Mouse (Mus musculus): Measurements from ENCODE around the gene Baiap2l2.
A peak's percentile ranks its signal among the peaks of the same experiment; 100 is the strongest.

The Baiap2l2 gene

DNA sequence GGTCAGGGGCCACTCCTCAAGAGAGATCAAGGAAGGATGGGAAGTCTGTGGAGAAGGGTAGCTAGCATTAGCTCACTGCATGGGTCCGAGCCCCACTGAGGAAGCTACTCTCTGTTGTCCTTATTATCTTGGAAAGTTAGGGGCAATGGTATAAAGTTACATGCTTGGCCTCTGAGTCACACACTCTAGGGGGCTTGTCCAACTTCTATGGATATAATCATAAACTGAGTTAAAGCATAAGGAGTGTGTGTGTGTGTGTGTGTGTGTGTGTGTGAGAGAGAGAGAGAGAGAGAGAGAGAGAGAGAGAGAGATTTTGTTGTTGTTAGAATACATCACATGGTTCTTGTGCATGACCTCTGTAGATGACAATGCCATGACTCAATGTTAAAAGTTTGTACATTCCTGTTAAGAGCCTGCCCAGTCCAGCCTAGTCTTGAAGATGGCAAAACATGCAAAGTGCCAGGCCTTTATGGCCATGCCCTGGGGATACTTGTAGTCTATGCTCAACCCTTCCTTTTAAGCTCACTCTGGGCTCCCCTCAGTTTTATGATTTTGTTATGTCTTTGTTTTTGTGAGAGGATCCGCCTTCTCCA is 14.3 kb upstream of the Baiap2l2 start:
- no peak for DNase-seq (ENCODE audit: low read depth, low spot score)

DNA sequence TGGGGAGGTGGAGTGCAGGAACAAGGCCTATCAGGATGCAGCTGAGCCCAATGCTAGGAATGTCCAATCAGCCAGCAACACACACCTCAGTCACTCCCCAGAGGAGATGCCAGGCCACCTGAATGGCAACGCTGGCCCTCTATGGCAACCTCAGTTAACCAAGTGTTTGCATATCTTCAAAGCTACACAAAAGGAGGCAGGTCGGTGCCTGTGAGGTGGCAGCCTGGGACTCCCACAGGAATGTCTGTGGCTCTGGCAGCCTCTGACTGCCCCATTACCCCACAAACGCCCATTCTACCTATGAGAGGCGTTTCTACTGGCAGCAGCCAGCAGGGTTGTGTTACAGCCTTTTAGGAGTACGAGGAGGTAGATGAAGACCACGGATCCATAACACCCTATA is 13.2 kb upstream of the Baiap2l2 start:
- no peak for DNase-seq (ENCODE audit: low read depth, low spot score)

DNA sequence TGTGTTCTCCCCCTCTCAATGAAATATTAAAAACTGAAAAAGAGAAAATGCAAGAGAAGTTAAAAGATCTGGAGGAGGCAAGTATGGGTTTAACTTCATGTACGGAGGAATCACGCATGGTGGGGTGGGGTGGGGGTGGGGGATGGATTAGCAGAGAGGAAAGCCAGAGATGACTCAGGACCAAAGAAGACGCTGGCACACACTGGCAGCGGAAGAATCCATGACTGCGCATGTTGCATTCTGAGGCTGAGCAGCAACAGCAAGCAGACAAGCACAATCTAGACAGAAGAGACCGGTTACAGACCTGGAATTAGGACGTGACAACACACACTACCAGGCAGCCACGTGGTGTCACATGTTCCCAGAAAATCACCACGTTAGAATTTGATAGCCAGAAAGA is 7.4 kb upstream of the Baiap2l2 start:
- DNase-seq (ENCODE audit: low read depth, low spot score): no peak

DNA sequence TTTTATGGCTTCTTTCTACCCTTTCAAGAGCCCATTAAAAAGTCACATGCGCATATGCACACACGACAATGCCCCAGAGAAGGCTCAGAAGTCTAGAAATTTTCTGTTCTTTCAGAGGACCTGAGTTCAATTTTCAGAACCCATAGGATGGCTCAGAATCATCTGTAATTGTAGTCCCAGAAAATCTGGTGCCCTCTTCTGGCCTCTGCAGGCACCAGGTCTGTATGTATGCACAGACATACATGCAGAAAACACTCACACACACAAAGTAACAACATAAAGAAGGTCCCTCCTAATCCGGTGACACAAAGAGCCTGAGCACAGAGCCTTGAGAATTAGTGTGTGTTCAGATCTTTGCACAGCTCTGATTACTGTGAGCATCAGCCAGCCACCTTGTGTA is 5.0 kb upstream of the Baiap2l2 start:
- DNase-seq (ENCODE audit: low read depth, low spot score): no peak

DNA sequence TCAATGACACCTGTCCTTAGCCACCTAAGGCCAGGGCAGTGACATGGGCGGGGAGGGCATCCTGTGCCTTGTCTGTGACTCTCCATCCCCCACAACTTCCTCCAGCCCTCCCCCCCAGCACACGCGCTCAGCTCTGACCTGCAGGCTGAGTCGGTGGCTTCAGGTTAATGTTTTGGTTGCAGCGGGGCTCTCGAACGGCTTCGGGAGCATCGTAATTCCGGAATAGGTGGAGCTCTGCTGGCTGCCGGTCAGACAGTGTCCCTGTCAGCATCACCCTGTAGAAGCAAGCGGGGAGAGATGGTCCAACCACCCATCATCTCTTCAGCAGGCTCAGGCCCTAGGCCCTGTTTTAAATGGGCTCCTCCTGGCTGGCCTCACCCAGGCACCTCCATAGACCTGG is 4.1 kb upstream of the Baiap2l2 start:
- DNase-seq (ENCODE audit: low read depth, low spot score): no peak

DNA sequence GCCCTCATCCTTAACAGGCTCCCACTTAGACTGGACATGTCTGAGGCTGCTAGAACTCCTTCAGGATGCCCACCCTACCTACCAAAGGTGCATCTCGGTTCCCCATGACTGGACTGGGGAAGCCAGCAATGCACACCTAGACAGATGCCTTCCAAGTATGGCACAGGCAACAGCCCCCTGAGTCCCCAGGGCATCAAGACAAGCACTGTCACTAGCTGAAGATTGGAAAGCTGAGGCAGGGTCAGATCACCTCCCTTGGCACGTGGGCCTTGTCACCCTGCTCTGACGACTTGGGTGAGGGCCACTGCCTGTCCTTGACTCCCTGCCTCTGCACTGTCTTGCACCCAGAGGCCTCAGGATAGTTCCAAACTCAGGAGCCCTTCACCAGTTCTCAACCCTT is 3.0 kb upstream of the Baiap2l2 start:
- DNase-seq (ENCODE audit: low read depth, low spot score): no peak

DNA sequence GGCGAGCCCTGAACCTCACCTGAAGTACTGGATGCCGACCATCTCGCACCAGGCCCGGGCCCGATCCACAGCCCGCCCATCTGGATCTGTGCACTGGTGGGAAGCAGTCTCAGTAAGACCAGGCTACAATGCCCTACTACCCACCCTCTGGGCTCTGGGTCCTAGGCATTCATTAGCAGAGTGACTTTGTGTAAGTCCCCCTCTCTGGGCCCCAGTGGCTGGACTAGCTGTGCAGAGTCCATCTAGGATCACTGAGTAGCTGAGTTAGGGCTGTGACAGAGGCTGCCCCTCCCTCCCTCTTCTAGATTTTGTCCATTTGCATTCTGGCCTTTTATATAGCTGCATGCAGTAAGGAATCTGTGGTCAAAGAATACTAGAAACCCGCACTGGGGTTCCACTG is 1.8 kb upstream of the Baiap2l2 start:
- no peak for DNase-seq (ENCODE audit: low read depth, low spot score)

DNA sequence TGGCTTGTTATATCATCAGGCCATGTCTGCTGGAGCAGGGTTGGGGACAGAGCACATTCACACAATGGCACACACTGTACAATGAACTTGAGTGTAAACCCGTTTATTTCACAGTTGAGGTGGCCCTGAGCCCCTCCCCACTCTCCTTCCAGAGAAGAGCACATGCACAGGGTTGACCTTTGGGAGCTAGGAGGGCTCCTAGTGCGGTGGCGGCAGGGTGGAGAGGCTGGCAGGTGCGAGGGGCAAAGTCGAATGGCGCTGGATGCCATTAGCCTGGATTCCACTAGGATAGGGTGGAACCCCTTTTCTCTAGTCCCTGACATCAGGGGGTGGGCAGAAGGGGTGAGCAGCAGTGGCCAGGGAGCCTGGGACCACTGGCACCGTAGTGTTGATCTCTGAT is 804 bp upstream of the Baiap2l2 start:
- no peak for DNase-seq (ENCODE audit: low read depth, low spot score)

DNA sequence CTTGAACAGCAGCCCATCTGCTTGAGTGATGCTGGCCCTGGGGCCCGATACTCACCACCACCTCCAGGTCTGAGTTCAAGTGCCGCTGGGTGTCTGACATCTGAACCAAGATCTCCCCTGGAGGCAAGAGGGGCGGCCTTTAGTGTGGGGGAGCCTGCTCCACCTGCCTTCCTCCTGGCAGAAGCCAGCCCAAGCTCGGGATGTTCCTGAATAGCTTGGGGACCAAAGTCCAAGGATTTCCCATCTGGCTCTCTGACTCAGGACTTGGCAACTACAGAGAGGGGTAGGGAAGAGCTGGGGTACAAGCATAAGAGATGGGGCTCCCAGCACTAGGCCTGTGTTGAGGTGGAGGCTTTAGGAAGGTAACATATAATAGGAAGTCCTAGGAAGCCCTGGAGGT is 2.0 kb downstream of the Baiap2l2 start:
- DNase-seq (ENCODE audit: low read depth, low spot score): no peak

DNA sequence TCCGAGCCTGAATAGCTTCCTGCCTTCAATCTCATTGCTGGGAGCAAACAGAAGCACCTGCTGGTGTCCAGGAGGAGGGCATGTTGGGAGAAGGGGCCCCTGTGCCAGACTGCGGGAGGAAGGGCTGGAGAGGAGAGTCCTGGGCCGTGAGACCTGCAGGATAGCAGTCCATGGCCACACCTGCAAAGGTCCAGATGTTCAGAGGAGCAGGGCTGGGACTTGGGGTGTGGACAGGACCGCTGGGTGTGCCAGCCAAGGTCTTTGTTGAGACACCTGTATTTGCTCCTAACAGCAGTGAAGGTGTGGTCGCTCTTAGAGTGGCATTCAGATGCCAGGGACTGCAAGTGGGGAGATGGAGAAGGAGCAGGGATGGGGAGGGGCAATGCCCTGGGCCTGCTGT is 2.9 kb downstream of the Baiap2l2 start:
- no peak for DNase-seq (ENCODE audit: low read depth, low spot score)

DNA sequence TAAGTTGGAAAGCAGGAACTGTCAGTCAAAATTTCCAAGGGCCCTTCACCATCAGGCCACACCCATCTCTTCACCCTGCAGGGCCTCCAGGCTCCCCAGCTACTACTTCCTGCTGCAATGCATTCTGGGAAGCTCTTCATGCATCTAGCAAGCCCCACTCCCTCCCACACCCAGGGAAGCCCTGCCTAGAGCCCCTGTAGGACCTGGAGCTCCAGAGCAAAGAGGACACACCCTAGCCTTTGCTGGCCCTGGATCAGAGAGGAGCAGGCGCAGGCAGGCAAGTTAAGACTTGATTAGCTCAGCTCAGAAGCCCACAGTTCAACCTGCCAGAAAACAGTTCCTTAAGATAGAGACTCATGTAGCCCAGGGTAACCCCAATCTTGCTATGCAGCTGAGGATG is 3.9 kb downstream of the Baiap2l2 start:
- DNase-seq (ENCODE audit: low read depth, low spot score): no peak

DNA sequence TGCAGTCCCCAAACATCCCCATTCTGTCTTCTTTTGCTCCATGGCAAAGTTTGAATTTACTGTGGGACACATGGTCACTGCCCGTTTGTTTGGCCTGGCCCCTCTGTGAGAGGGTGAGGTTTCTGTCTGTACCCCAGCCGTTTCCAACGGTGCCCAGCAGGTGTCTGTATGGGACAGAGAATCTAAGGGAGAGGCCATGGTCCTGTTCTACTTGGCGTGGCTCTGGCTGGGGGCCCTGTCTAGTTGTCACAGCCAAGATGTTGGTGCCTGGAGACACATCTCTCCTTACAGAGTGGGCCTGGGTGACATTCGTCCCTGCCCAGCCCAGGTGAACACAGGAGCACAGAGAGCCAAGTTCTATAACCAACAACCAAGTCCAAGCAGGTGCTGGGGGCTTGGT is 4.5 kb downstream of the Baiap2l2 start:
- no peak for DNase-seq (ENCODE audit: low read depth, low spot score)

DNA sequence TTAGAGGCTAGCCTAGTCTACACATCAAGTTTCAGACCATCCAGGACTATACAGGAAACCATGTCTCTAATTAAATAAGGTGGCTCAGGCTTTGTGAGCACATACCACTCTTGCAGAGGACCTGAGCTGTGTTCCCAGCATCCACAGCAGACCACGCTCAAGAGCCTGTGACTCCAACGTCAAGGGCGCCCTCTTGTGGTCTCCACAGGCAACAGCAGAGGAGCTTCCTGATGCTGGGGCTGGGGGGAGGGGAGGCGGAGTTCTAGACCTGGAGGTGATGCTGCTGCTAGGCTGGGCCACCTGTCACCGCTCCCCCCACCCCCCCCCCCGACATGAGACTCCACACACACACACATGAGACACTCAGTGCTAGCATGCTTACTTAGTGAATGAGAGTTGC is 5.1 kb downstream of the Baiap2l2 start:
- DNase-seq (ENCODE audit: low read depth, low spot score): no peak

DNA sequence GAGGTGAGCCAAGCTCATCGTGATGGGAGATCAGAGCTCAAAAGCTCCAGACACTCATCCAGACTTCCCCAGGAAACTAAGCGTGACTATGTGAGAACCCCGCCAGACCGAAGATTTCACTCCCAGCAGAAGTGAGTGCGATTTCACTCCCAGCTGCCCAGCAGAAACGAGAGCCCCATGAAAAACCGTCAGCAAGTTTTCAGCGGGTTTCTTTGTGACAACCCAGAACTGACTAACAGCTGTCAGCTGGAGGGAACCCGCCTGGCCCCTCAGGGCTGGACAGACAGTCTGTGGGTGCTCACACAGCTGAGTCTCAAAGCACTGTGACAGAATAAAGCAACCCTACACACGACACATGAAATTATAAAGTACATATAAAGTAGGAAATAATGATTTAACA is 7.6 kb downstream of the Baiap2l2 start:
- DNase-seq (ENCODE audit: low read depth, low spot score): no peak

DNA sequence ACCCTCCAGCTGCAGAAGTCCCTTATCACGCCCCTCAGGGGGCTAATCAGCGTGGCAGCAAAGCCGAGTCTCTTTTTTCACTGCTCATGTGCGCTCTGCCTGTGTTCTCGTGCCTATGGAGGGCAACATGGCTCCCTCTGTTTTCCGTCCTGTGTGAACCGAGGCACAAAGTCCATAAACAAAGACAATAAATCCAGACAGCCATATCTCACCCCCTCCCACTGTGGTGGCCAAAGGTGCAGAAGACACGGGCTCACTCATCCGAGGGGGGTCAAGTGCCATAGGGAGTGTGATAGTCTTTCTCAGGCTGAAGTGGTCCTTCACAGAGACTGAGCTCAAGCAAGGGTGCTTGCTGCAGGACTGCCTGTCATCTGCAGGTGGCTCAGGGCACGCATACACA is 12.3 kb downstream of the Baiap2l2 start:
- DNase-seq (ENCODE audit: low read depth, low spot score): no peak

DNA sequence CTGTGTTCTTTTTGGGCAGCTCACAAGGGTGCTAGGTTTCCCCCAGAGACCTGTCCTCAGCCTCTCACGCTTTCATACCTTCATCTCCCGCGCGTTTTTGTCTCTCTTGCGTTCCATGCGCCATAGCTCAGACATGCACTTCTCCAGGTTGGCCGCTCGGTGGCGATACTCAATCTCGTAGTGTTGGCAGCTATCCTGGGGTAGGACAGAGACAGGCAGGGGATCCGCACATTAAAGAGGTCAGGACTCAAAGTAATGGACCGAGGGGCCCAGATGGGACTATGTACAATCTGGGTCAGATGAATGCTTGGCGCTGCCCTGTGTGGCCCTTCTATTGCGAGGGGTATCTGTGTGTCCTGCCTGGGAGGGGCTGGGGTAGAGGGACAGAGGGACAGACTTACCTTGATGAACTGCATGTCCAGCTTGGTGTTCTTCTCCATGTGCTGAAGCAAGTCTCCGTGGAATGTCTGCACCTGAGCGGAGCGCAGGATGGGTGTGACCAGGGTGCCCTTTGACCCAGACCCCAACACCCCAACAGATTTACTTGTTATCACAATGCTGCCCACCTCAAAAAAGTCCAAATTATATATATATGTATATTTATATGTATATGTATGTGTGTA is 14.1 kb downstream of the Baiap2l2 start:
- DNase-seq (ENCODE audit: low read depth, low spot score): peak; percentile 42

DNA sequence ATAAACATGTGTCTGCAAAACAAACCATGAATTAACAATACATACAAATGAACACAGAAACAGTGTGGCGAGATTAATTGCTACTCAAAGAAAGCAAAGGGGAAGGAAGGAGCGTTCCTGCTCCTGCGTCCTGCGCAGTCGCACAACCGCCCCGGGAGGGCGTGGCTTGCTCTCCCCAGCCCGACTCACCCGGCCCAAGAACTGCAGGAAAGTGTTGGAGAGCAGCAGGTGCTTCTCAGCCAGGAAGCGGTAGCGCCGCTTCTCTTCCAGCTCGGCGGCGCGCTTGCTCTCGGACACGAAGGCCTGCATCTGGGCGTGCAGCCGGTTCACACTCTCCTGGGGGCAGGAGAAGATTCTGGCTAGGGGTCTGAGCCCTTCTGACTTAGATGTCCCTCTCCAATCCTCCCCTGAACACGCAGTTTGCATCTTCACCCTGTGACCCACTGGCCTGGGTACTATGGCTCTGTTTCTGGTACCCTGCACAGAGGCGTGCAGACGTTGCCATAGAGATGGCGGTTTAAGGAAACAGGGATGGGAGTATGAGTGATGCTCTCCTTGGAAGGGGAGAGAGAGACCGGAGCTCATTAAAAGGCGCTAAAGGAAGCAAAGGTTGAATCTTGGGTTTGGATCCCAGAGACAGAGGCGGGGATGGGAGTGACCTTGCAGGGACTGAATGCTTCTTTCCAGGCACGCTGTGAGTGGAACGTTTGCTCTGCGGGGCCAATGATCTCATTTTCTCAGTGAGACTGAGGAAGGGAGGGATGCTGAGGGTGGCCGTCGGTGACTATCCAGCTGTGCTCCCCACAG is 14.8 kb downstream of the Baiap2l2 start:
- DNase-seq (ENCODE audit: low read depth, low spot score): peak; percentile 70

DNA sequence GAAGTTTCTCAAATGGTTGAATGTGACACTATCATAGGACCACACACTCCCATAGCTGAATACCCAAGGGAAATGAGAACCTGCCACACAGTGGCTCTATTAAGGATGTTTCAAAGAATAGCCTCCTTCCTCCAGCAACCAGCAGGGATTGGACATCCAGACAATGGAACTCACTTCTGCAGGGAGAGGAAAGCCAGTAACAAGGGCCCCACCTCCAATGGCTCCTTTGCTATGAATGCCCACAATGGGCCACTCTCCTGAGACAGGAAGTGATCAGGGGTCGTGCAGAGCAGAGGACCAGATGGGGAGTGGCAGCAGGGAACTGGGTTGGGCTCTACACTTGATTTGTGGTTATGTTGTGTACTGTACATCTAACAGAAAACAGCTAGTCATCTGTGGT is 16.8 kb downstream of the Baiap2l2 start:
- no peak for DNase-seq (ENCODE audit: low read depth, low spot score)

DNA sequence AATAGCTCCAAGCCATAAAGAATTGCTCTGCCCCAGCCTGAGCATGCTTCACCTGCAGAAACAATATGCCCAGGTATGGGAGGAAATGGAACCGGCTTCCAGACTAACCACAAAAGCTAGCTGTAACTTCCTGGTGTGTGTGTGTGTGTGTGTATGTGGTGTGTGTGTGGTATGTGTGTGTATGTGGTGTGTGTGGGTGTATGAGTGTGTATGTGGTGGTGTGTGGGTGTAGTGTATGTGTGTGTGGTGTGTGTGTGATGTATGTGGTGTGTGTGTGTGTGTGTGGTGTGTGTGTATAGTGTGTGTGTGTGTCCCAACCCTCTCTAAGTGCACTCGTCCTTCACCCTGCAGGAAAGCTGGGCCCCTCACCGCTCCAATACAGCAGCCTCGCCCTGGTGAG is 20.0 kb downstream of the Baiap2l2 start:
- DNase-seq (ENCODE audit: low read depth, low spot score): no peak

DNA sequence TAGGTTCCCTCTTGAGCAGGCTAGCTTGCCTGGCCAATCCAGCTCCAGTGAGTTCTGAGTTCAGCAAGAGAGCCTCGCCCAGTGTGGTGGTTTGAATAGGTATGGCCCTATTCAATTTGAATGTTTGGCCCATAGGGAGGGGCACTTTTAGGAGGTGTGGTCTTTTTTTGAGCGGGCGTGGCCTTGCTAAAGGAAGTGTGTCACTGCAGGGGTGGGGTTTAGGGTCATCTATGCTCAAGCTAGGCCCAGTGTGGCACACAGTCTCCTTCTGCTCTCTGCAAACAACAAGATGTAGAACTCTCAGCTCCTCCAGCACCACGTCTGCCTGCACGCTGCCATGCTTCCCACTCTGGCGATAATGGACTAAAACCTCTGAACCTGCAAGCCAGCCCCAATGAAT is 21.6 kb downstream of the Baiap2l2 start:
- DNase-seq (ENCODE audit: low read depth, low spot score): no peak

DNA sequence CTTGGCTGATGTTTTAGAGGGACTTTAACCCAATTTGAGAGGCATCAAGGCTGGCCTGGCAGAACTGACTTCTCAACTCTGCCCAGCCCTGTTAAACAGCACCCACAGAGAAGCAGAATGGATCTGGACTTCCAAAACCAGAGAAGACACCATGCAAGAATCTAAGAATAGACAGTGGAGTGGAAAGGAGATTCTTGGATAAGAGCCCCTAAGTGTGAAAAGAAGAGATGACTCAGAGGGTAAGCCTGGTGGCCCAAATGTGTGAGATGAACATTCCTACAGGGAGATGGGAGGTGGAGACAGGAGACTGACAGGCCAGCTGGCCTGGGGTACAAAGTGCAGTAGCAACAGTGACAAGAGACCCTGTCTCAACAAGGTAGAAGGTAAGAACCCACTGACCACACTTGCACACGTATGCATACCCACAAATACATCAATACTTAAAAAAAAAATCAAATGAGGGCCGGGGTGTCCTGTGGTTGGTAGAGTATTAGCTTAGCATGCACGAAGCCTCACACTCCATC is 22.5 kb downstream of the Baiap2l2 start:
- DNase-seq (ENCODE audit: low read depth, low spot score): no peak

DNA sequence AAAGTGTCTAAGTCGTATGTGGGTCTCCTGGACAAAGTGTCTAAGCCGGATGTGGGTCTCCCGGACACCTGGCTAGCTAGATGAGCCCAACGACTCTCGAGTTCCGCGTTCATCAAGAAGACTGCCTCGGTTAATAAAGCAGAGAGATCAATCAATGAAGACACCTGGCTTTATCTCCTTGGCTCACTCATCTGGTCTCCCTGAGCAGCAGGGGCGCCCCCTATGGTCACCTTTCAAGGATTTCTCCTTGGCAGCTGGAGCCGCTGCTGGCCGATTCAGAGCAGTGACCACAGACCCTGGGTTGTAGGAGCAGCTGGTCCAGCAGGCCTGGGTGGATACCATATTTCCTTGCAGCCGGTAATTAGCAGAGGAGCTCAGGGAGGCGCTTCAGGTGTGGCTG is 23.0 kb downstream of the Baiap2l2 start:
- DNase-seq (ENCODE audit: low read depth, low spot score): no peak

DNA sequence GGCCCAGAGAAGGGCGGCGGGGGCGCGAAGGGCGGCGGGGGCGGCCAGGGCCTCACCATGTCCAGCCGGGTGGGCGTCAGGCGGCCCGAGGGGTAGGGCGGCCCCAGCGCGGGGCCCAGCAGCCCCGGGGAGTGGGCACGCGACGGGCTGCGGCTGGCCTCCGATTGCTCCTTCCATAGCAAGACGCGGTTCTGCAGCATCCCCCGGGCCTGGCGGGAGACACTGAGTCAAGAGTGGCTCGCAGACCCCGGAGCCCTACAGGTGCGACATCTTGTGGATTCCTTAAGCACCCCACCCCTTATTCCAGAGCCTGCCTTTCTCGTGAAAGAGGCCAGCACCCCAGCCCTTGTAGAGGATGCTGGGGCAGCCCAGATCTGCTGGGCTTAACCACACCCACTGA is 23.6 kb downstream of the Baiap2l2 start:
- DNase-seq (ENCODE audit: low read depth, low spot score): no peak
